Mouse (Mus musculus) left cerebral cortex, postnatal 36 days (tissue): ENCODE results near the gene Plrg1. TPM values are rescaled to one million over a fixed set of nuclear protein-coding genes. Genes with fewer than 3 reads are reported as not detected.

Experiments
- DNase-seq, 2 experiments: peaks; one replicate each; pipeline ENCODE4 v3.0.0; 2021 to 2022; ENCODE audit warnings: low spot score in 2 of 2, mixed read lengths in 1 of 2
- intact Hi-C: fragments of 180-260 bp; cut with DNase I; formaldehyde crosslinking; loops from one replicate; pipeline ENCODE4 v1.15.1; 2025
- total RNA-seq, 2 experiments: library from RNA; stranded (reverse); gene quantifications; 2 replicates each; pipeline ENCODE4 v1.2.3; 2021

The Plrg1 gene
- total RNA-seq, result 10 to 100 TPM; 39.4 to 39.7 TPM

GRCm38 (mm10) chr3:83055281-83056038, at the start of gene Plrg1:
TSS of gene Plrg1 (plus strand) at chr3:83055522.
- intact Hi-C loops, result loop anchor here (10.0 kb wide), 2 partner anchors 181 to 1021 kb away; partner anchors contain the start of gene Rbm46
- DNase-seq, result peak; percentile 98

DNA sequence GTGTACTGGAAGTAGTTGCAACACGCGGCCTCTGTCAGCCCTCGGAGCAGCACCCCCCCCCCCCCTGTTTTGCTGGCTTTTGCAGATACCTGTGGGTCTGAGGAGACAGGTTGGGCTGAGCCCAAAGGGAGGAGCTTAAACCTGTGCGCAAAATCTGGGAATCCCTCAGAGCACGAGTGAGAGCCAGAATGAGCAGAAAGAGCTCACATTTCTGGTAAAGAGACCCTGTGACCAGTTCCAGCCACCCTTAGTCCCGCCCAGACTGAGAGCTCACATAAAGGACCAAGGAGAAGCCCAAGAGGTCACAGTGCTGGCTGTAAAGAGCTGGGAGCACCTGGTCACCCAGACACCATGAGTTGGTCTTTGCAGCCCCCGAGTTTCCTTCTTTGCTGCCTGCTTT, 47.8 kb upstream of the Plrg1 start, which contains the start of gene Fgg:
Gene Fgg (plus strand): TSS at position 168 of the 400 bp plus-strand sequence.
- intact Hi-C loops, result no loop called here
- no peak for DNase-seq

DNA sequence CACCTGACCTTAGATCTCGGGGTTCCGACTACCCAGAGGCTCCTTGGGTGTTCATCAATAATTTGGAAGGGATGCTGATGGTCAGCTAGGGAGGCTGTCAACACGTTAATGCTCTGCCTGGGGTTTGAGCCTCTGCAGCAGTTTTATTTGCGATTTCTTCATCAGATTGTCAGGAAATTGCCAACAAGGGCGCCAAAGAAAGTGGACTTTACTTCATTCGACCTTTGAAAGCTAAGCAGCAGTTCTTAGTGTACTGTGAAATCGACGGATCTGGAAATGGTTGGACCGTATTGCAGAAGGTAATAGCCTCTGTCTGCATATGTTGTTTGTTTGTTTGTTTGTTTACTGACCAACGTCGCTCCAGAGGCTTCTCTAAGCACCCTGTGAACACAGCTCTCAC, 45.0 kb upstream of the Plrg1 start:
- no peak for DNase-seq
- intact Hi-C loops, result no loop called here

GRCm38 (mm10) chr3:83011136-83011535, 44.2 kb upstream of the Plrg1 start:
- no peak for DNase-seq
- intact Hi-C loops, result no loop called here

- intact Hi-C loops, result no loop called here
- DNase-seq, result no peak
These were observed 43.8 kb upstream of the Plrg1 start for GRCm38 (mm10) chr3:83011565-83011964.

GRCm38 (mm10) chr3:83012636-83013035, 42.7 kb upstream of the Plrg1 start:
- intact Hi-C loops, result no loop called here

GRCm38 (mm10) chr3:83013951-83014350, 41.4 kb upstream of the Plrg1 start:
- intact Hi-C loops, result no loop called here
- no peak for DNase-seq

More at GRCm38 (mm10) chr3:83012636-83013035, 42.7 kb upstream of the Plrg1 start:
- DNase-seq, result no peak

DNA sequence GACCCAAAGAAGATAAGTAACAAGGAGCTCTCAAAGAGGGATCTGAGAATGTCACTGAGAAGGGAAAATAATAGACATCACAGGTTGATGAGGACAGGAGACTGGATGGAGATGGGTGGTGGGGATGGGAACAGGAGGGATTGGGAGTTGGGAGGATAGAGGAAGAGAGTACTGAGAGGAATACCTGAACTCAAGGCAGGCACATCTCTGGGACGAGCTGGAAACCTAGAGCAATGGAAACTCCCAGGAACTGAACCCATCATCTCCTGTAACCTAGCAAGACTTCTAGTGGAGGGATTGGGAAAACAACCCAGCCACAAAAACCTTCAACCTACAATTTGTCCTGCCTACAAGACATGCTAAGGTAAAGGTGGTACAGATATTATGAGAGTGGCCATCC, 39.1 kb upstream of the Plrg1 start:
- DNase-seq, result no peak
- intact Hi-C loops, result no loop called here

GRCm38 (mm10) chr3:83020387-83020786, 34.9 kb upstream of the Plrg1 start:
- intact Hi-C loops, result no loop called here
- DNase-seq, result no peak

DNA sequence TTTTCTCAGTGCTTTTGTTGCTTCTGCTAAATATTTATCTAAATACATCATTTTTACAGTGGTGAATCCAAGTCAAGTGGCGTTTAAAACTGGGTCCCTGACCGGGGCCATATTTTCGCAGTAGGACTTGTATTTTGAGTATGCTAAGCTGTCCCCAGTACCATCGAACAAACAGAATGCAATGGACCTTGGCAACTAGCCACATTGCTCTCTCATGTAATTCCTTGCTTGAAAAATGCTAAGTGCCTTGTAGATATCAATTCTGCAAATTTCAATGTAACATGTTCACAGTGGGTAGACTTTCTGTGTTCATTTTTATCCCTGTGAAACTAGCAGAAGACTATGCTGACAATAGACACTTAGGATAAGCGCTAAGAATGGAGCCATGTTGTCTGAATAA, 34.1 kb upstream of the Plrg1 start:
- intact Hi-C loops, result no loop called here
- no peak for DNase-seq

DNA sequence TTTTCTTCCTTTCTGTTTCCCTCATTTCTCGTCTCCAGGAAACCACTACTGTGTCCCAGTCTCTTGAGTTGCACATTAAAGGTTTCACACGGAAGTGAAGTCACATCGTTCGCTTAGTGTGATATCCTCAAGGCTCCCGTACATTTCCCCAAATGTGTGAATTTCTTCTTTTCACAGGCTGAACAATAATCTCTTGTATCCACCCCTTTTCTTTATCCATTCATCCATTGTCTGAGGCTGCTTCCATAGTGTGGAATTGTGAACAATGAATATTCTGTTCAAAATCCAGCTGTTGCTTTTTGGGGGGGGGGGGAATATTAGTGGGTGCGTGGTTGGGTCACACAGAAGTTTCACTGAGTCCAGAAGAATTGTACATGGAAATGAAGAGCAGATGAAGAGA, 30.3 kb upstream of the Plrg1 start:
- intact Hi-C loops, result no loop called here

DNA sequence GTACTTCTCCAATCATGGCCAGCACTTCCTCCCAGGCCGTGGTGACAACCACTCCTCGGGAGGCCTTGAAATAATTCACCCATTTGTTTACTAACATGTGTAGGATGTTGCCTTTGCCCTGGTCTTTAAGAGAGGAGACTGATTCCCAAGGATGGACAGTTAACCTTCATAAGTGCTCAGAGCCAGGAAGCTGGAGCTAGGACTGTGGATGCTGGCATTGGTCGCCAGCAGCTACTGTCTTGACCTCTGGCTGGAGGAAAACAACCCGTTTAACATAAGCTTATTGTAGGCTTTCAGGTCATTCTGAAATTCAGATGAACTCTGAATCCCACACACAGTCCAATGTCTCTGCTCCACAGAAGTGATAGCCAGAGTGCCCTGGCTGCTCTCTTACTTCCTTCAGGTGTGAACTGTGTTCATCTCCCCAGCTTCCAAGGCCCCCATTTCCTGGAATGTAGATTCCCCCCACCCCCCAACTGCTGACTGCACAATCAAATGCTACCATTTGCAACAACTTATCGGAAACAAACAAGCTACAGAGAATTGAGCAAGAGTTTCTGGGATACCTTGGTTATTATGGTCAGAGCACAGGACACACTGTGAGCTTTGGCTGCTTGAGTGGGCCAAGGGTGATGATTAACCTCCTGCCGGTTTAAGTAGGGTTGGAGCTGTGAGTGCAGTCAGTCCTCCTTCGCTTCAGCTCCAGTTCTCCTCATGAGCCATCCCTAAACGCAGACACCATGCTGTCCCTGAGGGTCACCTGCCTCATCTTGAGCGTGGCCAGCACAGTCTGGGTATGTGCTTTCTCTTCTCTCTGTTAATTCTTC, 29.6 kb upstream of the Plrg1 start, which contains the start of gene Fga:
Gene Fga (plus strand): TSS at position 602 of the 827 bp plus-strand sequence.
- DNase-seq, result no peak
- intact Hi-C loops, result no loop called here

More for the DNA sequence above, 30.3 kb upstream of the Plrg1 start:
- DNase-seq, result no peak

DNA sequence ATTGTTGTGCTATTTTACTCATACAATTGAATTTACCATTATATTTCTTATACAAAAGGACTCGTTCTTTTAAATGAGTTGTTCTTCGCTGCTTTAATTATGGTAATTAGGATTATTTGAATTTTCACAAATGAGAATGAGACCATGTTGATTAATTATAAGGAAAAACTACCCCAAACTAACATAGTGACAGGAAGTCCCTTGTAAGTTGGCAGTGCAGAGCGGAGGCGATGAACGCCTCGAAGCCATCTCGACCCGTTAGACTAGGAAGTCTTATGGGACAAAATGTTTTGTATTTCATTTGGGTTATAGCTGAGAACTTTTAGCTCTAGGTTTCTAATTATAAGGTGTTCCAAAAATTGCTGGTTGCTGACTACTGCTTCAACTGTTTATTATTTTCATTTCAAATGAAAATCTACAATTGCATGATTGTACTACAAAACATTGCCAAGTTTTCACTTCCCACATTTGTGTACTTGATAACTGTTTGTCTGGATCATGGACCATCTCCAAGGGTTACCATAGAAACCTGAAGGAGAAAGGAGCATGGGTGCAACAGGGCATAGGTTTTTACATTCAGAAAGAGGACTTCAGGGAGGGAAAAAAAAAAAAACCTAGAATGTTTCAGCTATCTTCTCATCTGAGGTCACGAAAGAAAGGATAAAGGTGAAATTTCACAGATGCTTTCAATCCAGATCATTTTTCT, 27.6 kb upstream of the Plrg1 start:
- no peak for DNase-seq

DNA sequence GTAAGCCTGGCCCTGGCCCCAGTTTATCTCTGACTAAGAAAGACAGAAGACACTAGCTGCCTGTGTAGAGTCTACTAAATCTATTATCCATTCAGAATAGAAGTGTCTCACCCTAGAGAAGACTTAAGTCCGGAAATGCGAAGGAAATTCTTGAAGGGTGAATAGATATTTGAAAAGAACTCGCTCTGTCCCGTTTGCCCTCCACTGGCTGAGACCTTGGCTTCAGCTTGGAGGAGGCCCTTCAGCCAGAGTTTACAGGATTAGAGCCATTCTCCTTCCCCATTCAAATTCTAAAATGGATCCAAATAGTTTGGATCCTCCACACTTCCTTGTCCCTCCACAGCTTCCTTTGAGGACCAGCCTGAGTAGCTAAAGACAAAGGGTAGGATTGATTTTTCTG, 25.0 kb upstream of the Plrg1 start:
- DNase-seq, result no peak
- intact Hi-C loops, result no loop called here

More for the DNA sequence above, 27.6 kb upstream of the Plrg1 start:
- intact Hi-C loops, result no loop called here

- intact Hi-C loops, result no loop called here
These were observed 22.5 kb upstream of the Plrg1 start for GRCm38 (mm10) chr3:83032746-83033308.

GRCm38 (mm10) chr3:83033801-83034200, 21.5 kb upstream of the Plrg1 start:
- no peak for DNase-seq
- intact Hi-C loops, result no loop called here

More at GRCm38 (mm10) chr3:83032746-83033308, 22.5 kb upstream of the Plrg1 start:
- no peak for DNase-seq

DNA sequence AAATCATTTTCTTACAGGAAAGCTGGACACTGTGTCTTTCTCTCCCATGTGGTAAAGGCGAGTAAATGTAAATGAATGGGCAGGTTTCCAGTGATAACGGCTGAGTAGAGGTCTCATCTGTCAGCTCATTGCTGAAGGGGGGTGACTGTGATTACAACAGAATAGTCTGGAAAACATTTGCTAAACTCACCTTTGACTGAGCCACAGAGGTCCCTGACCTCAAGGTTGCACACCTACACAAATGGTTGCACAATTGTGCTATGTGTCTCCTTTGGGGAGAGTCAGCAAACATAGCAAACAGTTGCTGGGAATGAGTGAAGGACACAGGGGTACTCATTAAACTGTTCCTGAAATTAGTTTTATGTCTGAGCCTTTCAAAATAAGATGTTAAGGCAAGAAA, 16.5 kb upstream of the Plrg1 start:
- intact Hi-C loops, result no loop called here
- DNase-seq, result no peak

DNA sequence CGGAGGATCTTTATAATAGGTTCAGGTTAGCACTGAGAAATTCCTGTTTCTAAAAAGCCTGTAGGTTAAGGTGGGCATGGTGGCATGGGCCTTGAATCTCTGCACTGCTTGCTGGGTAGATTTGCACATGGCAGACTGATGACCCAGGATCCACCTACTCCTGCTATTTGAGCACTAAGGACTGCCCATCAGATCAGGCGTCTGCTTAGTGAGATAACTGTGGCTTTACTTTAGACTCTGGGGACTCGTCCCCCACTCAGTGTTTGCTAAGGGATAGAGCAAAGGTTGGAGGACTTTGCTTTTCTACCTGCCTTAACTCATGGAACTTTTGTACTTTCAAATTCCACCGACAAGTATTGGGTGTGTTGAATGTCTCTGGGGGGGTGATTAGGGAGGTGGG, 15.7 kb upstream of the Plrg1 start:
- intact Hi-C loops, result no loop called here
- no peak for DNase-seq

GRCm38 (mm10) chr3:83042451-83042850, 12.9 kb upstream of the Plrg1 start:
- DNase-seq, result no peak
- intact Hi-C loops, result no loop called here

DNA sequence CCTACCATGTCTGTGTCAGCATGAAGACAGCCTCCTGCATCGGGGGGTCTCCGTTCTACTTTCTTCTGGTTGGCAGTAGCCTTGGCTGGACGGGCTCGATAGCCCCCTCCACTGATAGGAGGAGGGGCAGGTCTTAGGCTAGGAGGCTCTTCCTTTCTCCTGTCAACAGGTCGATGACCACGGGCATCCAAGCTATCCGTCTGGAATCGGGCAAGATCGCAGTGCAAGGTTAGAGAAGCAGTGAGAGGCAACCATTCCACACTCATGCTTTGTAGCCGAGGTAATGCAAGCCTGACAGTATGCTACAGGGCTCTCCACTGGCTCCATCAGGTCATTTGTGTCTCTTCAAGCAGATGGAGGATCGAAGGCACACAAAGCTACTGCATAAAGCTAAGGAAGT, 8.7 kb upstream of the Plrg1 start:
- intact Hi-C loops, result no loop called here
- no peak for DNase-seq
